Mouse (Mus musculus) urinary bladder, postnatal 14 days (tissue): ENCODE data around the gene Fam78a.
"Not testable (repeated sequence)": the region's sequence is repeated elsewhere in the genome, so short reads cannot be mapped to it uniquely, and the experiment has no call there.

ENCODE experiments used
- DNase-seq: peaks from one replicate; pipeline ENCODE4 v3.0.0; 2021; ENCODE audit warnings: low spot score

Fam78a gene

GRCm38 (mm10) chr2:32040646-32041045 lies 44.0 kb downstream of the Fam78a start:
- DNase-seq, result not testable (repeated sequence)

- DNase-seq, result no peak
These were observed 46.0 kb downstream of the Fam78a start for GRCm38 (mm10) chr2:32038661-32039081.

- DNase-seq, result no peak
These were observed 47.3 kb downstream of the Fam78a start for GRCm38 (mm10) chr2:32037279-32037858.

GRCm38 (mm10) chr2:32034206-32034605 lies 50.5 kb downstream of the Fam78a start:
- DNase-seq, result no peak

- peak; percentile 33 for DNase-seq
These were observed 51.2 kb downstream of the Fam78a start for GRCm38 (mm10) chr2:32033436-32033835.

- DNase-seq, result no peak
These were observed 55.0 kb downstream of the Fam78a start for GRCm38 (mm10) chr2:32029636-32030035.

GRCm38 (mm10) chr2:32024372-32024771 lies 60.3 kb downstream of the Fam78a start:
- DNase-seq, result no peak

GRCm38 (mm10) chr2:32020229-32020628 lies 64.4 kb downstream of the Fam78a start:
- DNase-seq, result no peak

GRCm38 (mm10) chr2:32019704-32020103 lies 65.0 kb downstream of the Fam78a start:
- DNase-seq, result no peak

GRCm38 (mm10) chr2:32008716-32009115 lies 75.9 kb downstream of the Fam78a start:
- no peak for DNase-seq

- no peak for DNase-seq
These were observed 76.3 kb downstream of the Fam78a start for GRCm38 (mm10) chr2:32008311-32008710.
